Mouse (Mus musculus) hindbrain, embryonic 11.5 days (tissue): ENCODE data around the gene Opn3. TPM values are rescaled to one million over a fixed set of nuclear protein-coding genes. Genes with fewer than 3 reads are reported as not detected.

Experiments used
- ATAC-seq: fragments of 200-750 bp; cut with Nextera tagmentation; 2 replicates; pipeline ENCODE4 v1.8.0; 2017; ENCODE audit warnings: mild to moderate bottlenecking, moderate TSS enrichment, moderate library complexity; ENCODE audit not compliant: low FRiP score
- DNase-seq: peaks from one replicate; pipeline ENCODE4 v3.0.0-alpha.2; 2015; ENCODE audit warnings: low spot score
- H3K27ac ChIP-seq: fragments of 300-500 bp; sonication (generic); 2 replicates; pipeline ENCODE4 v1.5.1; 2014; ENCODE audit warnings: mild to moderate bottlenecking, low read depth, low read length
- H3K27me3 ChIP-seq: fragments of 300-500 bp; sonication (generic); 2 replicates; pipeline ENCODE4 v1.6.1; 2014; ENCODE audit warnings: mild to moderate bottlenecking, low read length, moderate library complexity, mixed read lengths; ENCODE audit not compliant: control insufficient read depth, insufficient read depth
- H3K36me3 ChIP-seq: fragments of 300-500 bp; sonication (generic); 2 replicates; pipeline ENCODE4 v1.6.1; 2014; ENCODE audit warnings: mild to moderate bottlenecking, low read length, moderate library complexity, mixed read lengths; ENCODE audit not compliant: control insufficient read depth, insufficient read depth
- H3K4me1 ChIP-seq: fragments of 300-500 bp; sonication (generic); replicated peaks from 2 replicates; pipeline ENCODE4 v1.6.1; 2014; ENCODE audit warnings: low read length, mixed read lengths; ENCODE audit not compliant: control insufficient read depth, insufficient read depth
- H3K4me2 ChIP-seq: fragments of 300-500 bp; sonication (generic); replicated peaks from 2 replicates; pipeline ENCODE4 v1.6.1; 2014; ENCODE audit warnings: mild to moderate bottlenecking, low read depth, low read length
- H3K4me3 ChIP-seq: fragments of 300-500 bp; sonication (generic); 2 replicates; pipeline ENCODE4 v1.5.1; 2014; ENCODE audit warnings: low read depth, low read length
- H3K9ac ChIP-seq: fragments of 300-500 bp; sonication (generic); 2 replicates; pipeline ENCODE4 v1.6.1; 2014; ENCODE audit warnings: low read depth, low read length
- H3K9me3 ChIP-seq: fragments of 300-500 bp; sonication (generic); 2 replicates; pipeline ENCODE4 v1.6.1; 2016; ENCODE audit warnings: low read length; ENCODE audit not compliant: control insufficient read depth
- WGBS: fragments of 180-500 bp; shearing (Covaris S2); extraction: QIAGEN DNeasy Blood & Tissue Kit; methylation state at CpG from one replicate; pipeline ENCODE4 v1.1.7; 2014; 5-methylcytosine and 5-hydroxymethylcytosine counted together
- polyA plus RNA-seq: library from polyadenylated mRNA; unstranded; fragments of >200 nt; fragmentation: Nextera tagmentation; extraction: Ambion mirVana; gene quantifications from 2 replicates; pipeline ENCODE4 v1.2.1, GENCODE M21; 2014

Opn3 gene
- polyA plus RNA-seq, 1 experiment from 2014 or later: 12.4 TPM

DNA sequence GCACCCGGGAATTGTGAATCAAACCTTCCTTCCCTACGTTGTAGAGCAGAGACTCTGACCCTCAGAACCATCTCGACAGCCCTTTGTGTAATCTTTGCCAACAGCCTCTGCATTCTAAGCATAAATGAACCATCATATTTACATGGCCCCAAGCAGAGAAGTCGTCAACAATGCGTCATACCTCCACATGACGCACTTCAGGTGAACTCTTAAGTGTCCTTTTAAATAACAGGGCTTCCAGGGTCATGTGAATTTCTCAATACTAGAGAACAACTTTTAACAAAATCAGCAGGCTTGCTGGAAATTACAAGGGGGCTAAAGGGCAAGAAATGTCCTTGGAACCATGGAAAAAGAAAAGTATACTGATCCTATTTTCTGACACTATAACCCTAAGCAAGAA is 68.9 kb downstream of the Opn3 start:
- no peak overlapping the region for H3K4me2 ChIP-seq
- no peak overlapping the region for H3K27ac ChIP-seq
- WGBS: 83% methylated on average over 6 of the region's 6 CpGs
- ATAC-seq (no peak), DNase-seq (no peak)
- no peak overlapping the region for H3K9ac ChIP-seq
- H3K9me3 ChIP-seq: no peaks in the 10 kb centered on the region
- H3K4me3 ChIP-seq: no peak overlapping the region
- no peaks in the 10 kb centered on the region for H3K36me3 ChIP-seq
- H3K27me3 ChIP-seq: no peaks in the 10 kb centered on the region
- H3K4me1 ChIP-seq: 0 out of 2 replicates have a peak, but pooled peaks cover 2% of the 10 kb centered on the region

DNA sequence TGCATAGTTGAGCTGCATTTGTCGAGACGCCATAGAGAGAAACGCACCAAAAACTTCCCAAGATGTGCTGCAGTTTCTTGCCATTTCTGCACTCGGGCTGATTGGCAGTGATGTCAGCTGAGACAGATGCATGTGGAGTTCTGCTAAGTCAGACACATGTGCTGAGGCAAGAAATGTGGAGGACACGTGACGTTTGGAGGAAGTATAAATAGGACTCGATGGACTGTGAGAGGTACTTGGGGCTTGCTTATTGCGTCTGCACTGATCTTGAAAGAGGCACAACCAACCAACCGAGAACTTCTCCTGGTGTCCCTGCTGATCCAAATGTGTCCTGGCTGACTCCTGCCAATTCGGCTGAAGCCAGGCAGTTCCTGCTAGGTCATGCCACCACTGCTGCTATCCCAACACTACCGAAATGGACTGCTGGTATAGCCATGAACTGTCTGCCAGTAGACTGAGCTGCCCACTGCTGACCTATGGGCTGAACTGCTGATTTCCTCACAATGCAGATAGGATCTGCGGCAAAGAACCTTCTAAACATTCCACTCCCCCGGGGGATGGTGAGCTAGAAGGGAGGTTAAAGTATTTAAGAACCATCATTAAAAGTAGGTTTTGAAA is 72.7 kb downstream of the Opn3 start, which contains the start of gene Kmo:
Kmo (plus strand) TSS at position 568 of the 618 bp plus-strand sequence.
- no peaks in the 10 kb centered on the region for H3K27me3 ChIP-seq
- no peak within 1 kb of the TSS for H3K27ac ChIP-seq
- no peak within 1 kb of the TSS for H3K4me2 ChIP-seq
- DNase-seq (no peak), ATAC-seq (no peak)
- H3K36me3 ChIP-seq: no peaks in the 10 kb centered on the region
- no peaks in the 10 kb centered on the region for H3K9me3 ChIP-seq
- 0 out of 2 replicates have a peak, but pooled peaks cover 2% of the 10 kb centered on the region for H3K4me1 ChIP-seq
- no peak within 1 kb of the TSS for H3K9ac ChIP-seq
- 93% methylated on average over 13 of the region's 13 CpGs for WGBS
- no peak within 1 kb of the TSS for H3K4me3 ChIP-seq

DNA sequence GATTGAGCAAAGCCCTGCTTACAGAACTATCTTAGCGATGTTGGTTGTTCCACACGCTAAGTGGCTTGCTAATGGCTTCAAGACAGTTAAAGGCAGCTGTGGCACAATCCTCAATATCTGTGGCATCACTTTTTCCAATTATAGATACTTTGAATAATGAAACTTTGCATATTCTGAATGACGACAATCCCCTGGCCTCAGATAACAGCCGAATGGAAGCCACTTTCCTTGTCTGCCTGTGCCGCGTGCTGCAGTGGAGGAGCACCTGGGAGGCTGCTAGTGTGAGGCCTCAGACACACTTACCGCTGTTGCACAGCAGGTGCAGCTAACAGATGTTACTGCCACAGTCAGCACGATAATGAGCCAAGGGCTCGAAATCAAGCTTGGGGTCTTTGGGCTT is 77.6 kb downstream of the Opn3 start:
- ATAC-seq: no peak
- Histone ChIP-seq H3K9ac (no peak overlapping the region), H3K36me3 (no peaks in the 10 kb centered on the region)

More for the DNA sequence above, 77.6 kb downstream of the Opn3 start:
- Histone ChIP-seq H3K4me3 (no peak overlapping the region), H3K4me1 (no peaks in the 10 kb centered on the region), H3K4me2 (no peak overlapping the region), H3K27ac (no peak overlapping the region), H3K9me3 (no peaks in the 10 kb centered on the region), H3K27me3 (no peaks in the 10 kb centered on the region)
- no peak for DNase-seq
- 93% methylated on average over 9 of the region's 9 CpGs for WGBS

Other genes with a start within 250 kb of the Opn3 start
- 7.5 and 9.4 TPM in 2 replicates for gene Rgs7, start 200.3 kb downstream of the Opn3 start, polyA plus RNA-seq
- 0.34 TPM in 1 of 2 replicates, not detected in the other for gene Kmo, start 72.4 kb downstream of the Opn3 start, polyA plus RNA-seq
- 87.3 and 101 TPM in 2 replicates for gene Fh1, start 67.1 kb downstream of the Opn3 start, polyA plus RNA-seq
- 6.4 and 6.7 TPM in 2 replicates for gene Chml, start 125 bp upstream of the Opn3 start, polyA plus RNA-seq
- gene Wdr64, start 5.8 kb upstream of the Opn3 start, polyA plus RNA-seq: 0.12 TPM in 1 of 2 replicates, not detected in the other
- 101 and 102 TPM in 2 replicates for gene Exo1, start 187.8 kb upstream of the Opn3 start, polyA plus RNA-seq
- gene Gm38100, start 227.6 kb upstream of the Opn3 start, polyA plus RNA-seq: not detected in 2 replicates